ENCODE assay signal across 22 mouse cellular contexts in genomic region chr8:9171848-9172247, GRCm38 (mm10).
DNase-seq lines count a peak whose midpoint lies in the region.
"Had no signal": no experiment of that assay in that cellular context is flagged by ENCODE, and none has a peak within 500 bp of the region (broad histone marks: within the 10 kb centered on the region; RNA-seq: fewer than 3 reads in every experiment).

No protein-coding gene starts in this region.

- H3K4me1 ChIP-seq in midbrain, embryonic 10.5 days: no peaks in the 10 kb centered on the region; the same call in 1 of the 2 replicates
- H3K4me1 ChIP-seq: embryonic facial prominence, embryonic 12.5 days; limb, embryonic 13.5 days; liver, embryonic 13.5 days had no signal

- H3K27me3 ChIP-seq in midbrain, embryonic 10.5 days (ENCODE audit: low read depth, poor library complexity, severe bottlenecking): peaks cover 26% of the 10 kb centered on the region
- H3K27me3 ChIP-seq: liver, embryonic 13.5 days; neural tube, embryonic 13.5 days; Patski had no signal

- no peaks in the 10 kb centered on the region for H3K36me3 ChIP-seq in midbrain, embryonic 10.5 days
- H3K36me3 ChIP-seq: embryonic facial prominence, embryonic 12.5 days; kidney, embryonic 15.5 days; limb, embryonic 13.5 days; liver, embryonic 13.5 days; neural tube, embryonic 13.5 days had no signal

- no peak overlapping the region for H3K27ac ChIP-seq in midbrain, embryonic 10.5 days (replicated peaks)
- H3K27ac ChIP-seq: embryonic facial prominence, embryonic 12.5 days; forebrain, embryonic 13.5 days; kidney, embryonic 15.5 days; limb, embryonic 13.5 days; liver, embryonic 13.5 days; neural tube, embryonic 13.5 days had no signal

- H3K4me3 ChIP-seq in midbrain, embryonic 10.5 days: no peak overlapping the region
- H3K4me3 ChIP-seq: embryonic facial prominence, embryonic 12.5 days; erythroblast, embryonic 14.5 days; forebrain, embryonic 13.5 days; kidney, embryonic 15.5 days; limb, embryonic 13.5 days; liver, embryonic 13.5 days; neural tube, embryonic 13.5 days had no signal

- WGBS in midbrain, embryonic 10.5 days: 78% methylated on average over 5 of the region's 5 CpGs

- DNase-seq in heart, adult 11 months: peak; percentile 48
- DNase-seq in heart, adult 18-20 months: no peak
- DNase-seq in urinary bladder, postnatal 36 days (ENCODE audit: low spot score in 2 of 2): peak; percentile 4 to 18
- no peak for DNase-seq in urinary bladder, postnatal 10 days (ENCODE audit: low spot score)
- DNase-seq in lung, postnatal 4 days: peak; percentile 8 to 32
- no peak for DNase-seq in midbrain, embryonic 10.5 days (ENCODE audit: low spot score)
- DNase-seq in cerebellum, postnatal 4 days (ENCODE audit: low spot score in 2 of 2): no peak
- DNase-seq: adrenal gland, postnatal 25 days; cerebellum, adult 11 months; cerebellum, postnatal 25 days; gastrocnemius, postnatal 10 days; layer of hippocampus, postnatal 36 days; liver, embryonic 13.5 days; midbrain, embryonic 14.5 days; thymus, adult 18-20 months had no signal

- H3K9me3 ChIP-seq in midbrain, embryonic 10.5 days (replicated peaks): no peaks in the 10 kb centered on the region
- H3K9me3 ChIP-seq: embryonic facial prominence, embryonic 12.5 days; forebrain, embryonic 13.5 days; kidney, embryonic 15.5 days; limb, embryonic 13.5 days; liver, embryonic 13.5 days; neural tube, embryonic 13.5 days had no signal

Comparison
In these comparisons a context has a peak if more than half of its experiments do, and no peak if none do; other contexts are left out.
1. DNase-seq: peak in heart, adult 11 months (single experiment), urinary bladder, postnatal 36 days (2 of 2) and lung, postnatal 4 days (2 of 2); none in heart, adult 18-20 months (0 of 2), urinary bladder, postnatal 10 days (single experiment), midbrain, embryonic 10.5 days (single experiment) and cerebellum, postnatal 4 days (0 of 2).